Mouse (Mus musculus) MN1 (cell line): ENCODE data around the gene Frem1.

Source experiments
- DNase-seq: peaks from one replicate; pipeline ENCODE4 v3.0.0-alpha.2; 2016; ENCODE audit warnings: low spot score

The Frem1 gene

GRCm38 (mm10) chr4:82930079-82930478 is 122.1 kb downstream of the Frem1 start:
- no peak for DNase-seq

GRCm38 (mm10) chr4:82921962-82922361 is 130.2 kb downstream of the Frem1 start:
- no peak for DNase-seq

- DNase-seq: no peak
Observed at GRCm38 (mm10) chr4:82918625-82919024, 133.5 kb downstream of the Frem1 start.

GRCm38 (mm10) chr4:82916678-82917050 is 135.5 kb downstream of the Frem1 start:
- DNase-seq: no peak

GRCm38 (mm10) chr4:82916003-82916677 is 136.0 kb downstream of the Frem1 start:
- DNase-seq: no peak

GRCm38 (mm10) chr4:82915576-82915975 is 136.6 kb downstream of the Frem1 start:
- DNase-seq: no peak

- no peak for DNase-seq
Observed at GRCm38 (mm10) chr4:82914601-82915143, 137.5 kb downstream of the Frem1 start.

GRCm38 (mm10) chr4:82895227-82895626 is 156.9 kb downstream of the Frem1 start:
- DNase-seq: no peak

GRCm38 (mm10) chr4:82892247-82892646 is 159.9 kb downstream of the Frem1 start:
- DNase-seq: no peak

GRCm38 (mm10) chr4:82891566-82891965 is 160.6 kb downstream of the Frem1 start:
- no peak for DNase-seq

- DNase-seq: no peak
Observed at GRCm38 (mm10) chr4:82891049-82891448, 161.1 kb downstream of the Frem1 start.

- no peak for DNase-seq
Observed at GRCm38 (mm10) chr4:82890585-82890984, 161.6 kb downstream of the Frem1 start.

GRCm38 (mm10) chr4:82886148-82886547 is 166.0 kb downstream of the Frem1 start:
- DNase-seq: no peak

- DNase-seq: no peak
Observed at GRCm38 (mm10) chr4:82885535-82885913, 166.6 kb downstream of the Frem1 start.

GRCm38 (mm10) chr4:82884636-82885534 is 167.3 kb downstream of the Frem1 start, which contains the start of gene Cer1:
Cer1 (minus strand) TSS chr4:82885148.
- no peak for DNase-seq

GRCm38 (mm10) chr4:82882500-82882899 is 169.6 kb downstream of the Frem1 start:
- DNase-seq: no peak

GRCm38 (mm10) chr4:82881366-82881765 is 170.8 kb downstream of the Frem1 start:
- no peak for DNase-seq

GRCm38 (mm10) chr4:82880243-82880642 is 171.9 kb downstream of the Frem1 start:
- DNase-seq: no peak

GRCm38 (mm10) chr4:82879152-82879551 is 173.0 kb downstream of the Frem1 start:
- no peak for DNase-seq

- no peak for DNase-seq
Observed at GRCm38 (mm10) chr4:82876656-82877055, 175.5 kb downstream of the Frem1 start.

- no peak for DNase-seq
Observed at GRCm38 (mm10) chr4:82875532-82875931, 176.6 kb downstream of the Frem1 start.

GRCm38 (mm10) chr4:82874791-82875190 is 177.3 kb downstream of the Frem1 start:
- no peak for DNase-seq

- DNase-seq: no peak
Observed at GRCm38 (mm10) chr4:82872548-82872947, 179.6 kb downstream of the Frem1 start.
